Mouse (Mus musculus) stomach, embryonic 16.5 days (tissue): ENCODE results near the gene Rhov. TPM values are rescaled to one million over a fixed set of nuclear protein-coding genes. Genes with fewer than 3 reads are reported as not detected.
A peak's percentile ranks its signal among the peaks of the same experiment; 100 is the strongest.

Experiments used
- ATAC-seq: fragments of 200-750 bp; cut with Nextera tagmentation; 2 replicates; pipeline ENCODE4 v1.8.0; 2017; ENCODE audit warnings: moderate number of reproducible peaks, moderate TSS enrichment; ENCODE audit not compliant: insufficient read depth, low FRiP score
- H3K27ac ChIP-seq: fragments of 300-500 bp; sonication (generic); 2 replicates; pipeline ENCODE4 v1.5.1; 2014; ENCODE audit warnings: low read length
- H3K27me3 ChIP-seq: fragments of 300-500 bp; sonication (generic); 2 replicates; pipeline ENCODE4 v1.6.1; 2014; ENCODE audit warnings: low read length, control low read depth, mixed read lengths; ENCODE audit not compliant: control insufficient read depth, insufficient read depth
- H3K36me3 ChIP-seq: fragments of 300-500 bp; sonication (generic); 2 replicates; pipeline ENCODE4 v1.6.1; 2014; ENCODE audit warnings: low read length; ENCODE audit not compliant: control insufficient read depth, insufficient read depth
- H3K4me1 ChIP-seq: fragments of 300-500 bp; sonication (generic); 2 replicates; pipeline ENCODE4 v1.6.1; 2014; ENCODE audit warnings: low read length, control low read depth, mixed read lengths; ENCODE audit not compliant: control insufficient read depth, insufficient read depth
- H3K4me2 ChIP-seq: fragments of 300-500 bp; sonication (generic); 2 replicates; pipeline ENCODE4 v1.6.1; 2014; ENCODE audit warnings: low read depth, low read length, mixed read lengths
- H3K4me3 ChIP-seq: fragments of 300-500 bp; sonication (generic); replicated peaks from 2 replicates; pipeline ENCODE4 v1.5.1; 2014; ENCODE audit warnings: mild to moderate bottlenecking, low read length
- H3K9ac ChIP-seq: fragments of 300-500 bp; sonication (generic); 2 replicates; pipeline ENCODE4 v1.6.1; 2014; ENCODE audit warnings: low read length
- H3K9me3 ChIP-seq: fragments of 300-500 bp; sonication (generic); replicated peaks from 2 replicates; pipeline ENCODE4 v1.6.1; 2016; ENCODE audit warnings: low read length, control low read depth; ENCODE audit not compliant: control insufficient read depth
- WGBS: fragments of 180-500 bp; shearing (Covaris S2); extraction: QIAGEN DNeasy Blood & Tissue Kit; methylation state at CpG from one replicate; pipeline ENCODE4 v1.1.7; 2014; 5-methylcytosine and 5-hydroxymethylcytosine counted together
- polyA plus RNA-seq: library from polyadenylated mRNA; unstranded; fragments of >200 nt; fragmentation: Nextera tagmentation; extraction: Ambion mirVana; gene quantifications from 2 replicates; pipeline ENCODE4 v1.2.1, GENCODE M21; 2015

Rhov gene
- polyA plus RNA-seq, result 30.2 and 34.5 TPM in 2 replicates

DNA sequence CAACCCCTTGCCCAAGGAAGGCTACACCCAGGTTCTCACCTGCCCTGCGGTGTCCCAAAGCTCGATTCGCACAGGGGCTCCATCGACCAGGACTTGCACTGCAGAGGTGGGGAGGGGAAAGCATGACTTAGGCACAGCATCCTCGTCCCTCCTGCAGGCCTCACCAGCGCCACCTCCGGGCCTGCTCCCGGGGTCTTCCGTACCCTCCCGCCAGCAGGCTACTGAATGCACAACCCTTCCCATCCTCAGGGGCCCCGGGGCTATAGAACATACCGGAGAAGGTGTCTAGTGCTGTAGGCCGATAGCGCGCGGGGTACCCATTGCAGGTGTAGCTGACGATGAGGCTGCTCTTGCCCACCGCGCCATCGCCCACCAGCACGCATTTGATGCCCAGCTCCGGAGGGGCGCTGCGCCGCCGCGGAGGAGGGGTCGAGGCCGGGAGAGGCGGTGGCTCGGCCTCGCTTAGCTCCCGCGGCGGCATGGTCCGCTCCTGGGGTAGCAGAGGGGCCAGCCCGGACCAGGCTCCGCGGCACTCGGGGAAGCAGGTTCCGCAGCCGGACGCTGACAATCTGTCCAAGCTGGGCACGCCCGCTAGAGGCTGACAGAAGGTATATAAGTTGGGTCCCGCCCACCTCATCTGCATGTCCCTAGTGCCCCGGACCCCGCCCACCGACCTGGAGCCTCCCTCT lies at the start of gene Rhov:
Gene Rhov (minus strand): TSS at position 630 of the 689 bp plus-strand sequence.
- 1% methylated on average over 49 of the region's 49 CpGs for WGBS
- H3K27me3 ChIP-seq, result no peaks in the 10 kb centered on the region
- H3K4me1 ChIP-seq, result no peaks in the 10 kb centered on the region; the same call in 1 of the 2 replicates
- H3K36me3 ChIP-seq, result no peaks in the 10 kb centered on the region
- no peaks in the 10 kb centered on the region for H3K9me3 ChIP-seq
- H3K27ac ChIP-seq, result peak within 1 kb of the TSS; percentile 54; the same call in 1 of the 2 replicates
- peak within 1 kb of the TSS; percentile 73 for H3K9ac ChIP-seq
- H3K4me3 ChIP-seq, result peak within 1 kb of the TSS; percentile 66
- peak within 1 kb of the TSS; percentile 97 for H3K4me2 ChIP-seq
- ATAC-seq, result peak; percentile 86

DNA sequence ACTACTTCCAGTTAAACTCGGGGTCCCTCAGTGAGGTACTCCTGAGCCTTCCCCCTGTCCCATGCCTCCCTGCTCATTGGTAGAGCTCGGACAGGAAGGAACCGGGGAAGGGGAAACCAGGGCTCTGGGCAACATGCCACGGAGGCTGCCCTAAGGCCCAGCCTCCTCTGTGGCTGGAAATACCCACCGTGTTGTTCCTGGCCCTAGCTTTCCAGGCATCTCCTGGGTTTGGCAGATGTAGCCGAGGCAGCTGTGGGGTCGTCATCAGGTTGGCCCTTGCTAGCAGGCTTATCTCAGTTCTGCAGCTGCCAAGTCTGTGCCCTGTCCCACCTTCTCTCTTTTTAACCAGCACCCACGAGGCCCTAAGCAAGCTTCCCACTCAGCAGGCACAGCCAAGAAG lies 49.5 kb upstream of the Rhov start:
- Histone ChIP-seq H3K4me2 (no peak overlapping the region), H3K9ac (no peak overlapping the region), H3K9me3 (no peaks in the 10 kb centered on the region), H3K27ac (no peak overlapping the region), H3K4me3 (no peak overlapping the region), H3K27me3 (peaks cover 39% of the 10 kb centered on the region), H3K4me1 (peaks cover 43% of the 10 kb centered on the region), H3K36me3 (no peaks in the 10 kb centered on the region)
- 69% methylated on average over 8 of the region's 8 CpGs for WGBS
- ATAC-seq, result no peak

DNA sequence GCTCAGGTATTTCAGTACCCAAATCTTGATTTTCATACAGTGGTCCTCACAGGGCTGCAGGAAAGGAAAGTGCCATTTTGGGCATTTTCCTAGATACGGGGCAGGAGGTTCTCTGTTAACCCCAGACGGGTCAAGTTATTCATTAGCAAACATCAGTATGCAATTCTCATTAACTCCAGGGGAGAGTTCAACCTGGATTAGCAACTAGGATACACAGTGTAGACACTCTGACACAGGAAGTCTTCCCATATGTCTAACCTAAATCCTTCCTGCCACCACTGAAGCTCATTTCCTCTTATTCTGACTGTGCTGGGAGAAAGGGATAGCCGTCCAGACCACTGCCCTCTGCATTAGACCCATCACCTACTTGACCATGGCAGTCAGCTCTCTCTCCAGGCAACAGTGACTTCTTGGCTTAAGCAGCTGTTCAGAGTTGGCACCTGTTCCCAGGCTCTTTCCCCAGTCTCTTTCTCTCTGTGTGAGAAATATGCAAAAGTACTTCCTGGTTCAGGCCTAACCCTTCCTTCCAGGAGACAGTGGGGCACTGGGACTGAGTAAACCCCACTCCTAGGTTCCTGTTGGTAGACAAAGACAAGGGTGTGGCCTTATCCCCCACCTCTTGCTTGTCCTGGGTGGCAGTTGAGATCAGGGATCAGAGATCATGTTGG lies 47.1 kb upstream of the Rhov start:
- no peaks in the 10 kb centered on the region for H3K9me3 ChIP-seq
- H3K36me3 ChIP-seq, result no peaks in the 10 kb centered on the region
- peak; percentile 58; the same call in 1 of the 2 replicates for ATAC-seq
- H3K27me3 ChIP-seq, result peaks cover 21% of the 10 kb centered on the region
- peaks cover 24% of the 10 kb centered on the region for H3K4me1 ChIP-seq
- peak overlapping the region; percentile 84 for H3K27ac ChIP-seq
- no peak overlapping the region for H3K9ac ChIP-seq
- no peak overlapping the region for H3K4me2 ChIP-seq
- H3K4me3 ChIP-seq, result no peak overlapping the region
- 53% methylated on average over 3 of the region's 3 CpGs for WGBS

DNA sequence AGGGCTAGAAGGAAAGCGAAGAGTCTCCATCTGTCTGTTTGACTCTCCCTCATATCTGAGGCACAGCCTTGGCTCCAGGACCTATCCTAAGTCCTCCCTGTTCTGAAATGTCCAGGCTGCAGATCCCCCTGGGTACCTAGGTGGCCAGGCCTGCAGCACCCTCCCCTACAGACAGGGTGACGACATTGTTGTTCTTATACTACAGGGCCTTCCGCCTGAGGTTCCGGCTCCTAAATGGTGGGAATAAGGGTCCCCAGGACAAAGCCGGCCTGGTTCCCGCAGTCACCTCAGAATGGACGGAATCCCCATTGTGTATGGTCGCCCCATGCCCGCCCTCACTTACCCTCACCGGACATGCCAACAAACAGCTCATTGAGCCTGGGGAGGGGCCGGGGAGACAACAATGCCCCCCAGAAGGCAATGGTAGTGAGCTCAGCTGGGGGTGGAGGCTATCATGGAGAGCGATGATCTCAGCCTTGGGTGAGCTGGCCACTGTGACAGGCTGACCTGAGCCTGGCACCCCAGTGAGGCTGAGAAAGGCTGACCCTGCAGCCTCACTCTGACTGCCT lies 43.8 kb upstream of the Rhov start:
- WGBS, result 75% methylated on average over 12 of the region's 12 CpGs
- ATAC-seq, result no peak
- Histone ChIP-seq H3K27ac (no peak overlapping the region; the same call in 1 of the 2 replicates), H3K4me3 (no peak overlapping the region), H3K9ac (no peak overlapping the region), H3K36me3 (no peaks in the 10 kb centered on the region), H3K4me1 (0 out of 2 replicates have a peak, but pooled peaks cover 6% of the 10 kb centered on the region), H3K4me2 (no peak overlapping the region), H3K9me3 (no peaks in the 10 kb centered on the region), H3K27me3 (no peaks in the 10 kb centered on the region)

DNA sequence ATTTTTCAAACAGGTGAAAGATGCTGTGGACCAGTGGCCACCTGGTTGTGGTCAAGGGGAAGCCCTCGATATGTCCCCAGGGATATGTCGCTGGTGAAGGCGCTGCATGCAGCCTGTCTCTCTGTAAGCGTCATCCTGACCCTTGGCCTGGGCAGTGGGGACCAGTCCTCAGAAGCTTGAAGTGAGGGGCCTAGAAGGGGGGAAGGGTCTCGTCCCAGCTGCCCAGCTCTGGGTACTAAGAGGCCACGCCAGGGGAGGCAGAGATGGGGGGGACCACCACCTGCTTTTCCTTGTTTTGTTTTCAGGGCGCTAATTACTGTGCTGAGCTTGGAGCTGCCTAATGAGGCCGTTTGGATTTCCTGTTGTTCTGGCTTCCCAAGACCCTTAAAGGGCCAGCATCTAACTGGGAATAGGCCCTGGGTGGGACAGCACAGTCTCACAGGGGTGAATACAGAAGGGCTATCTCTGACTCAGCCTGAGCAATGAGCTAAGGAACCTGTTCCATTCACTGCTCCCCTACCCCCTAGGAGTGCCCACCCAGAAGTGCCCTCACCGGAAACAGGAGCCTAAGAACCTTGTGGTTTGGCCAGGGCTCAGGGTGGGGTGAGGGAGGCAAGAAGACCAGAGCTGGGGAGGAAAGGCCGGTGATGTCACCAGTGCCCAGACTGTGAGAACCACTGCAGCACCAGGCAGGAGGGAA lies 42.9 kb upstream of the Rhov start:
- Histone ChIP-seq H3K36me3 (no peaks in the 10 kb centered on the region), H3K9ac (no peak overlapping the region)

DNA sequence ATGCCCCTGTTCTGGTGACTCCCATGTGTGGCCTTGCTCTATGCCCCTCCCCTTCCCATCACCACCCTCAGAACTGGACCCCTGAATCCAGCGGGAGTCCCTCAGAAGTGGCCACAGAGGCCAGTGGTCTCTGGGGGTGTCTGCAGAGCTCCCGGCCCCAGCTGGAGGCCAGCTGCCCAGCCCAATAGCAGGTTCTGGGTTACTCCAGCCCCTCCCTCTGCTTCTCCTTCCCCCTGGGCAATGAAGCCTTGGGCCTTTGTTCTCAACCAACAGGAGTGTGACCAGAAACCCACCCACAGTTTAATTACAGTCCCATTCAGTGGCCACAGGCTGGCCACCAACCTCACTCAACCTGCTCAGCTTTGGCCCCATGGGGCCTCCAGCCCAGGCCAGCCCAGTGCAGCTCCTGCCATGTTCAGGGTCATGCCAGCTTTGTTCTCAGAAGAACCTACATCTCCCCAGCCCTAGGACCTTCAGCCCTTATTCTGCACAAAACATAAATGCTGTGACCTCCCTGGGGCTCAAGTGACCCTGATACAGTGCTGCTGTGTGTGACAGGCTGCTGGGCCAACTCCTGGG lies 41.4 kb upstream of the Rhov start:
- no peaks in the 10 kb centered on the region for H3K4me1 ChIP-seq
- 73% methylated on average over 2 of the region's 2 CpGs for WGBS
- ATAC-seq, result no peak
- H3K36me3 ChIP-seq, result no peaks in the 10 kb centered on the region
- no peaks in the 10 kb centered on the region for H3K9me3 ChIP-seq
- no peak overlapping the region for H3K27ac ChIP-seq
- no peak overlapping the region for H3K4me3 ChIP-seq
- H3K9ac ChIP-seq, result no peak overlapping the region
- H3K27me3 ChIP-seq, result no peaks in the 10 kb centered on the region
- H3K4me2 ChIP-seq, result no peak overlapping the region

More for the DNA sequence above, 42.9 kb upstream of the Rhov start:
- ATAC-seq, result no peak
- 45% methylated on average over 10 of the region's 10 CpGs for WGBS
- H3K9me3 ChIP-seq, result no peaks in the 10 kb centered on the region
- 0 out of 2 replicates have a peak, but pooled peaks cover 6% of the 10 kb centered on the region for H3K4me1 ChIP-seq
- H3K27me3 ChIP-seq, result no peaks in the 10 kb centered on the region
- H3K4me2 ChIP-seq, result no peak overlapping the region
- H3K27ac ChIP-seq, result no peak overlapping the region; the same call in 1 of the 2 replicates
- no peak overlapping the region for H3K4me3 ChIP-seq

DNA sequence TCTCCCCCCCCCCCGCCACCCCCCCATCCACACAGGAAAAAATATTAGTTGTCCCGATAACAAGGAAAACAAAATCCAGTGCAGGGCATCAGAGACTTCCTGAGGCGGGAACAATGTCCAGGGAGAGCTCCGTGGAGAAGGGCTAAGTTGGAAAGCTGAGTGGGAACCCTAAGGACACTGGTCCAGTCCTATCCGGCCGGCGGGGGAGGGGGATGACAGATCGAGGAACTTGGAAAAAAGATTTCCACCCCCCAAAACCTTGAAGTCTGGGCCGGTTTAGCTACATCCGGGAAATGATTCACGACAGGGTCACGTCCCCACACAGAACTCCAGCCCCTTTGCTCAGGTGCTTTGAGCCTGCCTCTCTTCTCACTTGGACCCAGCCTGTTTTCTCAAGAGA lies 40.5 kb upstream of the Rhov start:
- no peak overlapping the region for H3K27ac ChIP-seq
- no peaks in the 10 kb centered on the region for H3K4me1 ChIP-seq
- peak overlapping the region; percentile 8; the same call in 1 of the 2 replicates for H3K9ac ChIP-seq
- ATAC-seq, result no peak
- H3K4me2 ChIP-seq, result no peak overlapping the region
- H3K36me3 ChIP-seq, result no peaks in the 10 kb centered on the region
- 31% methylated on average over 12 of the region's 12 CpGs for WGBS
- H3K4me3 ChIP-seq, result no peak overlapping the region
- H3K9me3 ChIP-seq, result no peaks in the 10 kb centered on the region
- H3K27me3 ChIP-seq, result no peaks in the 10 kb centered on the region

DNA sequence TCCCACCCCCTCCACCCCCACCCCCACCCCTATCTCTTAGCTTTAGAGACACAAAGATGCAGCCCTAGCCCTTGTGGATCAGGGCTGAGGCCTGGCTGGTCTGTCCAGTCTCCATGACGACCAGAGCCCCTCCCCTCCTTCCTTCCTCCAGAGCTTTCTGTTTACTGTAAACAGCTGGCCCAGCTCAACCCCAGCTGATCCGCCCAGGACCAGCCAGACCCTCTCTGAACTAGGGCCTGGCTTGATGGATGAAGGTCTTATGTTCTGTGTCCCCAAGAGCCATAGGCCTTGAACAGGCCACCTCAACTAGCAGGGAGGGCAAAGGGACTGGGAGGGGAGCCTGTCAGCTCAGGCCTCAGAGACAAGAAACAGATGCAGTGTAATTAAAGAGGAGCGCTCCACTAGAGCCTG lies 33.7 kb upstream of the Rhov start:
- Histone ChIP-seq H3K9me3 (no peaks in the 10 kb centered on the region), H3K4me2 (no peak overlapping the region), H3K9ac (peak overlapping the region; percentile 49; the same call in 1 of the 2 replicates), H3K36me3 (no peaks in the 10 kb centered on the region), H3K27me3 (no peaks in the 10 kb centered on the region), H3K4me3 (no peak overlapping the region), H3K27ac (peak overlapping the region; percentile 51), H3K4me1 (peaks cover 18% of the 10 kb centered on the region)
- WGBS, result 21% methylated on average over 3 of the region's 3 CpGs
- peak; percentile 68 for ATAC-seq
